Mouse (Mus musculus) bone marrow macrophage, adult 2 months (primary cell): ENCODE results near the gene Blvra.

Experiments used
- CTCF ChIP-seq: IDR thresholded peaks from 2 replicates; pipeline ENCODE4 v1.5.1; 2012; ENCODE audit warnings: low read depth, mild to moderate bottlenecking, low read length, moderate library complexity
- POLR2A ChIP-seq: IDR thresholded peaks from 2 replicates; pipeline ENCODE4 v1.6.1; 2012; ENCODE audit warnings: mild to moderate bottlenecking, low read depth, low read length, borderline replicate concordance

DNA sequence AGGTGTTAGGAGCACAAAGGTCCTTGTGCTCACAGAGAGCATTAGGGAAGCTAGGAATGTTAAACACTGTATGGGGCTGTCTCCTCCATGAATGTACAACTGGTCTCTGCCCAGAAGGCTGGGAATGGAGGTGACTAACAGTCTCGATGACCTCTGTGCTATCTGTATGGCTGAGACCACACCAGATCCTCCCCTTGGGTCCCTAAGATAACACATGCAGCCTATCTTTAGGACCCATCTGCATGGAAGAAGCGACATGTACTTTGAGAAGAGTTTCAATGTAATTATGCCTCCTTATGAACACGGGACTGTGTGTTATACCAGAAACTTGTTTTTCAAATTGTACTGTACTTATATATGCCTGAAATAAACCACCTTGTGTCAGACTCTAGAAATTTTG lies 75.2 kb downstream of the Blvra start:
- TF ChIP-seq POLR2A (no peak), CTCF (no peak)
